Mouse (Mus musculus) G1E (cell line): ENCODE measurements around the gene Rdx.

ENCODE experiments used
- CTCF ChIP-seq: IDR thresholded peaks from 2 replicates; pipeline ENCODE4 v1.5.1; 2012; ENCODE audit warnings: low read depth, low read length, inconsistent platforms, mixed read lengths
- GATA1 ChIP-seq: IDR thresholded peaks from 2 replicates; pipeline ENCODE4 v1.6.1; 2012; ENCODE audit warnings: borderline replicate concordance, low read length, inconsistent platforms, mixed read lengths
- TAL1 ChIP-seq: conservative IDR thresholded peaks from 2 replicates; pipeline ENCODE4 v1.6.1; 2012; ENCODE audit warnings: low read depth, low read length, inconsistent platforms, mixed read lengths

- TF ChIP-seq GATA1, result no peak
- TF ChIP-seq CTCF, result no peak
- TF ChIP-seq TAL1, result no peak
Measured at GRCm38 (mm10) chr9:52050361-52050760, 3.4 kb downstream of the Rdx start.
